9 mouse cellular contexts compared by ENCODE assay signal in genomic region chr2:144279742-144280141, GRCm38 (mm10). TPM values are rescaled to one million over a fixed set of nuclear protein-coding genes. Genes with fewer than 3 reads are reported as not detected.
A peak's percentile ranks its signal among the peaks of the same experiment; 100 is the strongest.
DNase-seq lines count a peak whose midpoint lies in the region.
"Had no signal": no experiment of that assay in that cellular context is flagged by ENCODE, and none has a peak within 500 bp of the region (broad histone marks: within the 10 kb centered on the region; RNA-seq: fewer than 3 reads in every experiment).

No protein-coding gene starts in this region.

- DNase-seq in cerebellum, postnatal 36 days: peak; percentile 14 to 15
- DNase-seq in cerebellum, adult 8-10 months: no peak
- DNase-seq in right cerebral cortex, postnatal 4 days: peak; percentile 10
- DNase-seq in right cerebral cortex, postnatal 14 days: no peak
- peak; percentile 81 to 91 for DNase-seq in kidney, adult 8-10 months
- DNase-seq in testis, postnatal 10 days (ENCODE audit: low spot score): peak; percentile 81
- no peak for DNase-seq in c-Kit-positive CD71-positive TER-119-positive erythroid progenitor cells, embryonic 14.5 days (ENCODE audit: low spot score)
- no peak for DNase-seq in left cerebral cortex, postnatal 14 days (ENCODE audit: low spot score in 2 of 2)
- DNase-seq: liver, embryonic 13.5 days had no signal

- intact Hi-C loops in left cerebral cortex, postnatal 14 days (cut with DNase I): loop anchor here (10.0 kb wide), 2 partner anchors 175 to 415 kb away; partner anchors contain the start of gene Bfsp1

RNA-seq across cellular contexts. Expression of gene Snx5, which starts 9.0 kb away (rescaled TPM):
- 10 to 100 TPM; 64.4 to 67.4 TPM for total RNA-seq in left cerebral cortex, postnatal 14 days (2021)

RNA-seq across cellular contexts. Expression of gene Mgme1, which starts 9.3 kb away (rescaled TPM):
- total RNA-seq in left cerebral cortex, postnatal 14 days (2021): 1 to 10 TPM; 3.2 to 3.4 TPM

RNA-seq across cellular contexts. Expression of gene Ovol2, which starts 52.2 kb away (rescaled TPM):
- 1 to 10 TPM; 5.3 to 6.7 TPM for total RNA-seq in left cerebral cortex, postnatal 14 days (2021)

Comparison
In these comparisons a context has a peak if more than half of its experiments do, and no peak if none do; other contexts are left out.
1. DNase-seq: peak in cerebellum, postnatal 36 days (2 of 2), right cerebral cortex, postnatal 4 days (single experiment), kidney, adult 8-10 months (2 of 2) and testis, postnatal 10 days (single experiment); none in cerebellum, adult 8-10 months (single experiment), right cerebral cortex, postnatal 14 days (single experiment), c-Kit-positive CD71-positive TER-119-positive erythroid progenitor cells, embryonic 14.5 days (single experiment) and left cerebral cortex, postnatal 14 days (0 of 2).